Mouse (Mus musculus) liver, postnatal 0 days (tissue): Measurements from ENCODE around the gene Kcnj9. TPM values are rescaled to one million over a fixed set of nuclear protein-coding genes. Genes with fewer than 3 reads are reported as not detected.

Experiments
- ATAC-seq: fragments of 200-750 bp; cut with Nextera tagmentation; 2 replicates; pipeline ENCODE4 v1.8.0; 2017; ENCODE audit warnings: mild to moderate bottlenecking, moderate library complexity
- DNase-seq: peaks from one replicate; pipeline ENCODE4 v3.0.0-alpha.2; 2016
- H3K27ac ChIP-seq: fragments of 300-500 bp; sonication (generic); 2 replicates; pipeline ENCODE4 v1.5.1; 2014; ENCODE audit warnings: antibody characterized with exemption, moderate library complexity, mild to moderate bottlenecking, low read depth
- H3K27me3 ChIP-seq: fragments of 300-500 bp; sonication (generic); 2 replicates; pipeline ENCODE4 v1.6.1; 2014; ENCODE audit warnings: low read length, control low read depth, mixed read lengths; ENCODE audit not compliant: insufficient read depth
- H3K36me3 ChIP-seq: fragments of 300-500 bp; sonication (generic); replicated peaks from 2 replicates; pipeline ENCODE4 v1.6.1; 2014; ENCODE audit warnings: mild to moderate bottlenecking, control low read depth, low read length, moderate library complexity, mixed read lengths; ENCODE audit not compliant: insufficient read depth
- H3K4me1 ChIP-seq: fragments of 300-500 bp; sonication (generic); 2 replicates; pipeline ENCODE4 v1.6.1; 2014; ENCODE audit warnings: antibody characterized with exemption, mild to moderate bottlenecking, control low read depth; ENCODE audit not compliant: insufficient read depth
- H3K4me2 ChIP-seq: fragments of 300-500 bp; sonication (generic); 2 replicates; pipeline ENCODE4 v1.6.1; 2014; ENCODE audit warnings: low read depth, mild to moderate bottlenecking, low read length, moderate library complexity, mixed read lengths
- H3K4me3 ChIP-seq: fragments of 300-500 bp; sonication (generic); 2 replicates; pipeline ENCODE4 v1.5.1; 2014; ENCODE audit warnings: low read depth, low read length
- H3K9ac ChIP-seq: fragments of 300-500 bp; sonication (generic); replicated peaks from 2 replicates; pipeline ENCODE4 v1.6.1; 2014; ENCODE audit warnings: mild to moderate bottlenecking, moderate library complexity
- H3K9me3 ChIP-seq: fragments of 300-500 bp; sonication (generic); 2 replicates; pipeline ENCODE4 v1.6.1; 2016; ENCODE audit warnings: mild to moderate bottlenecking, control low read depth, low read length, mixed read lengths
- CTCF ChIP-seq: sonication (generic); IDR thresholded peaks from 2 replicates; pipeline ENCODE4 v1.5.1; 2016; ENCODE audit warnings: antibody characterized with exemption, low read depth
- EP300 ChIP-seq: IDR thresholded peaks from 2 replicates; pipeline ENCODE4 v1.6.1; 2016; ENCODE audit warnings: antibody characterized with exemption, low read depth, mild to moderate bottlenecking
- WGBS: fragments of 180-500 bp; shearing (Covaris S2); extraction: QIAGEN DNeasy Blood & Tissue Kit; methylation state at CpG from one replicate; pipeline ENCODE4 v1.1.7; 2014; ENCODE audit not compliant: insufficient replicate concordance; 5-methylcytosine and 5-hydroxymethylcytosine counted together
- polyA plus RNA-seq: library from polyadenylated mRNA; unstranded; fragments of >200 nt; fragmentation: Nextera tagmentation; extraction: Ambion mirVana; gene quantifications from 2 replicates; pipeline ENCODE4 v1.2.1, GENCODE M21; 2015

The Kcnj9 gene
- polyA plus RNA-seq, 1 experiment from 2014 or later, result 0.07 TPM

GRCm38 (mm10) chr1:172292880-172293279 lies 36.2 kb downstream of the Kcnj9 start:
- no peak for TF ChIP-seq CTCF
- no peak for TF ChIP-seq EP300
- no peaks in the 10 kb centered on the region for H3K27me3 ChIP-seq
- no peak overlapping the region for H3K4me2 ChIP-seq
- H3K9ac ChIP-seq, result no peak overlapping the region
- no peak overlapping the region for H3K4me3 ChIP-seq
- ATAC-seq, result no peak
- H3K4me1 ChIP-seq, result 0 out of 2 replicates have a peak, but pooled peaks cover 4% of the 10 kb centered on the region
- no peak for DNase-seq
- no peaks in the 10 kb centered on the region for H3K36me3 ChIP-seq
- WGBS, result 84% methylated on average over 2 of the region's 2 CpGs
- H3K9me3 ChIP-seq, result no peaks in the 10 kb centered on the region
- no peak overlapping the region for H3K27ac ChIP-seq

- no peaks in the 10 kb centered on the region for H3K27me3 ChIP-seq
- TF ChIP-seq CTCF (no peak), EP300 (no peak)
- no peak overlapping the region for H3K4me3 ChIP-seq
- no peaks in the 10 kb centered on the region for H3K9me3 ChIP-seq
- ATAC-seq, result no peak
- H3K4me2 ChIP-seq, result no peak overlapping the region
- DNase-seq, result no peak
- H3K9ac ChIP-seq, result no peak overlapping the region
- H3K27ac ChIP-seq, result no peak overlapping the region
- 52% methylated on average over 3 of the region's 3 CpGs for WGBS
- no peaks in the 10 kb centered on the region for H3K4me1 ChIP-seq
- no peaks in the 10 kb centered on the region for H3K36me3 ChIP-seq
Observed at GRCm38 (mm10) chr1:172289617-172289946, 39.5 kb downstream of the Kcnj9 start.

- no peak overlapping the region for H3K9ac ChIP-seq
- no peak for DNase-seq
- H3K27ac ChIP-seq, result no peak overlapping the region
- TF ChIP-seq CTCF (no peak), EP300 (no peak)
- no peaks in the 10 kb centered on the region for H3K36me3 ChIP-seq
- no peak for ATAC-seq
- no peaks in the 10 kb centered on the region for H3K4me1 ChIP-seq
- H3K9me3 ChIP-seq, result no peaks in the 10 kb centered on the region
- 83% methylated on average over 11 of the region's 11 CpGs for WGBS
- no peak overlapping the region for H3K4me2 ChIP-seq
- no peaks in the 10 kb centered on the region for H3K27me3 ChIP-seq
- no peak overlapping the region for H3K4me3 ChIP-seq
Observed at GRCm38 (mm10) chr1:172288900-172289616, 40.1 kb downstream of the Kcnj9 start.

GRCm38 (mm10) chr1:172286740-172287139 lies 42.4 kb downstream of the Kcnj9 start:
- Histone ChIP-seq H3K9ac (no peak overlapping the region), H3K4me3 (no peak overlapping the region), H3K36me3 (no peaks in the 10 kb centered on the region), H3K4me1 (no peaks in the 10 kb centered on the region), H3K9me3 (no peaks in the 10 kb centered on the region), H3K27ac (no peak overlapping the region), H3K4me2 (no peak overlapping the region), H3K27me3 (no peaks in the 10 kb centered on the region)
- WGBS, result 76% methylated on average over 5 of the region's 5 CpGs
- no peak for ATAC-seq
- DNase-seq, result no peak
- TF ChIP-seq CTCF (no peak), EP300 (no peak)

- 83% methylated on average over 14 of the region's 14 CpGs for WGBS
- Histone ChIP-seq H3K4me3 (no peak overlapping the region), H3K36me3 (no peaks in the 10 kb centered on the region), H3K4me2 (no peak overlapping the region), H3K4me1 (no peaks in the 10 kb centered on the region), H3K27ac (no peak overlapping the region), H3K9ac (no peak overlapping the region), H3K27me3 (no peaks in the 10 kb centered on the region), H3K9me3 (no peaks in the 10 kb centered on the region)
- DNase-seq (no peak), ATAC-seq (no peak)
- no peak for TF ChIP-seq CTCF
- no peak for TF ChIP-seq EP300
Observed at GRCm38 (mm10) chr1:172284221-172284620, 44.9 kb downstream of the Kcnj9 start.

GRCm38 (mm10) chr1:172283073-172283472 lies 46.0 kb downstream of the Kcnj9 start:
- WGBS, result 91% methylated on average over 6 of the region's 6 CpGs
- no peak overlapping the region for H3K9ac ChIP-seq
- no peaks in the 10 kb centered on the region for H3K27me3 ChIP-seq
- H3K9me3 ChIP-seq, result no peaks in the 10 kb centered on the region
- H3K27ac ChIP-seq, result no peak overlapping the region
- H3K4me2 ChIP-seq, result no peak overlapping the region
- no peak overlapping the region for H3K4me3 ChIP-seq
- DNase-seq, result no peak
- no peaks in the 10 kb centered on the region for H3K4me1 ChIP-seq
- no peaks in the 10 kb centered on the region for H3K36me3 ChIP-seq
- TF ChIP-seq CTCF (no peak), EP300 (no peak)
- ATAC-seq, result no peak
